Mouse (Mus musculus): ENCODE data around the gene Nphp4. TPM values are rescaled to one million over a fixed set of nuclear protein-coding genes. Genes with fewer than 3 reads are reported as not detected.

The Nphp4 gene
- polyA plus RNA-seq, 1 experiment from 2014 or later = 4.0 TPM

Other genes with a start within 250 kb of the Nphp4 start
- gene Gpr153, start 202.5 kb upstream of the Nphp4 start, polyA plus RNA-seq (2014; fragmentation: Nextera tagmentation; extraction: Ambion mirVana) = 14.2 and 19.1 TPM in 2 replicates
- gene Hes3, start 185.0 kb upstream of the Nphp4 start, polyA plus RNA-seq (2014; fragmentation: Nextera tagmentation; extraction: Ambion mirVana) = 0.43 TPM in 1 of 2 replicates, not detected in the other
- gene Icmt, start 179.5 kb upstream of the Nphp4 start, polyA plus RNA-seq (2014; fragmentation: Nextera tagmentation; extraction: Ambion mirVana) = 20.2 and 22.6 TPM in 2 replicates
- gene Rnf207, start 157.7 kb upstream of the Nphp4 start, polyA plus RNA-seq (2014; fragmentation: Nextera tagmentation; extraction: Ambion mirVana) = 1.00 and 1.1 TPM in 2 replicates
- 483 and 497 TPM in 2 replicates for gene Rpl22, start 151.0 kb upstream of the Nphp4 start, polyA plus RNA-seq (2014; fragmentation: Nextera tagmentation; extraction: Ambion mirVana)
- gene Chd5, start 138.1 kb upstream of the Nphp4 start, polyA plus RNA-seq (2014; fragmentation: Nextera tagmentation; extraction: Ambion mirVana) = 0.39 and 0.81 TPM in 2 replicates
- gene Kcnab2, start 1.2 kb downstream of the Nphp4 start, polyA plus RNA-seq (2014; fragmentation: Nextera tagmentation; extraction: Ambion mirVana) = 3.9 and 4.1 TPM in 2 replicates